ENCODE assay signal across 8 mouse cellular contexts in genomic region chr11:120990951-120991526, GRCm38 (mm10). TPM values are rescaled to one million over a fixed set of nuclear protein-coding genes. Genes with fewer than 3 reads are reported as not detected.
DNase-seq lines count a peak whose midpoint lies in the region; ATAC-seq and TF ChIP-seq lines count a peak whose summit lies in the region.

Gene Csnk1d (minus strand): TSS chr11:120991330.

- peak within 1 kb of the TSS; percentile 94 for H3K4me3 ChIP-seq in gastrocnemius, adult 2 months
- H3K4me3 ChIP-seq in hindbrain, postnatal 0 days (ENCODE audit: low read length): peak within 1 kb of the TSS; percentile 85
- H3K4me3 ChIP-seq in left cerebral cortex, adult 2 months: peak within 1 kb of the TSS; percentile 96

- WGBS in hindbrain, postnatal 0 days: 1% methylated on average over 57 of the region's 59 CpGs

- TF ChIP-seq CTCF in gastrocnemius, adult 2 months (IDR thresholded peaks at IDR 0.05): 0 out of 2 replicates have a peak, but pooled peaks have one; percentile 1
- no peak for TF ChIP-seq CTCF in hindbrain, postnatal 0 days (IDR thresholded peaks at IDR 0.05; ENCODE audit: low read depth)
- no peak; the same call in 1 of the 2 replicates for TF ChIP-seq CTCF in left cerebral cortex, adult 2 months (IDR thresholded peaks at IDR 0.05)

- peak within 1 kb of the TSS; percentile 87 for H3K4me2 ChIP-seq in hindbrain, postnatal 0 days (ENCODE audit: low read depth, low read length)

- peak within 1 kb of the TSS; percentile 99 for H3K9ac ChIP-seq in hindbrain, postnatal 0 days (replicated peaks; ENCODE audit: low read length)

- H3K27ac ChIP-seq in gastrocnemius, adult 2 months: peak within 1 kb of the TSS; percentile 100
- H3K27ac ChIP-seq in hindbrain, postnatal 0 days: peak within 1 kb of the TSS; percentile 96
- peak within 1 kb of the TSS; percentile 95 for H3K27ac ChIP-seq in left cerebral cortex, adult 2 months

- no peaks in the 10 kb centered on the region for H3K27me3 ChIP-seq in hindbrain, postnatal 0 days (ENCODE audit: insufficient read depth, low read length)

- DNase-seq in WW6 (ENCODE audit: low read depth, low spot score): peak; percentile 90
- DNase-seq in cerebellum, postnatal 4 days (ENCODE audit: low spot score in 2 of 2): peak; percentile 100
- DNase-seq in gastrocnemius, adult 2 months: peak; percentile 98
- DNase-seq in hindbrain, postnatal 0 days (ENCODE audit: low spot score): peak; percentile 97
- peak; percentile 98 to 100 for DNase-seq in left cerebral cortex, adult 2 months (ENCODE audit: extremely low spot score in 1 of 2, low spot score in 2 of 2)
- DNase-seq in right cerebral cortex, adult 2 months (ENCODE audit: low spot score in 2 of 2): peak; percentile 99
- DNase-seq in urinary bladder, postnatal 14 days (ENCODE audit: low spot score): peak; percentile 99

- ATAC-seq in hindbrain, postnatal 0 days: peak; percentile 94
- ATAC-seq in megakaryocyte, adult 5-6 weeks (ENCODE audit: poor library complexity, severe bottlenecking): peak; percentile 79

- H3K4me1 ChIP-seq in hindbrain, postnatal 0 days (ENCODE audit: insufficient read depth, low read length): peaks cover 20% of the 10 kb centered on the region

- no peaks in the 10 kb centered on the region for H3K9me3 ChIP-seq in hindbrain, postnatal 0 days (ENCODE audit: low read length)

- intact Hi-C loops in gastrocnemius, adult 2 months (cut with DNase I): no loop called here
- intact Hi-C loops in left cerebral cortex, adult 2 months (cut with DNase I): loop anchor here (1.0 kb wide), 1 partner anchor 41 kb away; no protein-coding TSS in a partner anchor

- H3K36me3 ChIP-seq in hindbrain, postnatal 0 days (ENCODE audit: insufficient read depth, low read length): no peaks in the 10 kb centered on the region; the same call in 1 of the 2 replicates

RNA-seq across cellular contexts. Expression of gene Csnk1d, which starts in this region (rescaled TPM):
- total RNA-seq in gastrocnemius, adult 2 months (2021): 10 to 100 TPM; 50.0 to 53.7 TPM
- total RNA-seq in hindbrain, postnatal 0 days (2014; rRNA removed): 95.2 and 100 TPM in 2 replicates
- 97.7 and 102 TPM in 2 replicates for polyA plus RNA-seq in hindbrain, postnatal 0 days (2015; fragmentation: Nextera tagmentation; extraction: Ambion mirVana)
- 100 to 1,000 TPM; 126 to 132 TPM for total RNA-seq in left cerebral cortex, adult 2 months (2021)
- total RNA-seq in megakaryocyte, adult 5-6 weeks (2015): 56.0 and 64.8 TPM in 2 replicates
- total RNA-seq in megakaryocyte, adult 5-6 weeks (2017): 67.8 and 69.7 TPM in 2 replicates

Comparison
In these comparisons a context has a peak if more than half of its experiments do, and no peak if none do; other contexts are left out.
1. Peak in every context shown above with its lines: DNase-seq, ATAC-seq, H3K4me3 ChIP-seq and H3K27ac ChIP-seq.